Mouse (Mus musculus) bone marrow macrophage, adult 2 months (primary cell): ENCODE data around the gene Commd1.

Source experiments
- CTCF ChIP-seq: IDR thresholded peaks from 2 replicates; pipeline ENCODE4 v1.5.1; 2012; ENCODE audit warnings: low read depth, mild to moderate bottlenecking, low read length, moderate library complexity
- POLR2A ChIP-seq: IDR thresholded peaks from 2 replicates; pipeline ENCODE4 v1.6.1; 2012; ENCODE audit warnings: mild to moderate bottlenecking, low read depth, low read length, borderline replicate concordance

GRCm38 (mm10) chr11:23029399-23029798 is 47.2 kb upstream of the Commd1 start:
- TF ChIP-seq POLR2A (no peak), CTCF (no peak)
